Mouse (Mus musculus): ENCODE results near the gene Ppp1r15b. TPM values are rescaled to one million over a fixed set of nuclear protein-coding genes. Genes with fewer than 3 reads are reported as not detected.

The Ppp1r15b gene
- polyA plus RNA-seq, 2 experiments from 2014 or later: 20.6 to 21.8 TPM

Other genes starting within 250 kb of the Ppp1r15b start
- gene Mdm4, start 100.6 kb upstream of the Ppp1r15b start, polyA plus RNA-seq (2017; shearing (Covaris generic)): 100 to 1,000 TPM in 1 of 2 experiments, 10 to 100 TPM in 1; 97.4 to 119 TPM
- 1 to 10 TPM in 1 of 2 experiments, under 1 TPM in 1; 0.78 to 1.1 TPM for gene Pik3c2b, start 85.5 kb upstream of the Ppp1r15b start, polyA plus RNA-seq (2017; shearing (Covaris generic))
- gene Plekha6, start 33.1 kb downstream of the Ppp1r15b start, polyA plus RNA-seq (2017; shearing (Covaris generic)): not detected
- gene Golt1a, start 178.7 kb downstream of the Ppp1r15b start, polyA plus RNA-seq (2017; shearing (Covaris generic)): not detected
- not detected for gene Kiss1, start 190.7 kb downstream of the Ppp1r15b start, polyA plus RNA-seq (2017; shearing (Covaris generic))
- gene Ren1, start 219.4 kb downstream of the Ppp1r15b start, polyA plus RNA-seq (2017; shearing (Covaris generic)): not detected
- not detected for gene Etnk2, start 232.4 kb downstream of the Ppp1r15b start, polyA plus RNA-seq (2017; shearing (Covaris generic))